Mouse (Mus musculus) urinary bladder, postnatal 36 days (tissue): ENCODE measurements around the gene Hpca.

Source experiments
- DNase-seq, 2 experiments: peaks; one replicate each; pipeline ENCODE4 v3.0.0; 2022; ENCODE audit warnings: low spot score in 2 of 2, mixed read lengths in 1 of 2

Gene Hpca

GRCm38 (mm10) chr4:129121569-129122086 is at the start of gene Hpca:
Gene Hpca (minus strand): TSS chr4:129122036.
- no peak for DNase-seq

GRCm38 (mm10) chr4:129161581-129162255 is 39.9 kb upstream of the Hpca start:
- no peak for DNase-seq

- no peak for DNase-seq
Measured at GRCm38 (mm10) chr4:129161076-129161475, 39.2 kb upstream of the Hpca start.

GRCm38 (mm10) chr4:129158549-129158948 is 36.7 kb upstream of the Hpca start:
- DNase-seq = no peak

- DNase-seq = no peak
Measured at GRCm38 (mm10) chr4:129157541-129157940, 35.7 kb upstream of the Hpca start.

GRCm38 (mm10) chr4:129151276-129151811 is 29.5 kb upstream of the Hpca start:
- no peak for DNase-seq

GRCm38 (mm10) chr4:129149321-129149720 is 27.5 kb upstream of the Hpca start:
- DNase-seq = no peak

GRCm38 (mm10) chr4:129147552-129148103 is 25.8 kb upstream of the Hpca start:
- no peak for DNase-seq

GRCm38 (mm10) chr4:129146392-129146791 is 24.6 kb upstream of the Hpca start:
- DNase-seq = no peak

- DNase-seq = no peak
Measured at GRCm38 (mm10) chr4:129145943-129146342, 24.1 kb upstream of the Hpca start.

GRCm38 (mm10) chr4:129145411-129145810 is 23.6 kb upstream of the Hpca start:
- DNase-seq = no peak

- no peak for DNase-seq
Measured at GRCm38 (mm10) chr4:129144401-129145367, 22.8 kb upstream of the Hpca start.

- no peak for DNase-seq
Measured at GRCm38 (mm10) chr4:129143509-129143908, 21.7 kb upstream of the Hpca start.

- no peak for DNase-seq
Measured at GRCm38 (mm10) chr4:129142439-129143045, 20.7 kb upstream of the Hpca start.

- no peak for DNase-seq
Measured at GRCm38 (mm10) chr4:129141560-129142438, 20.0 kb upstream of the Hpca start.

GRCm38 (mm10) chr4:129140808-129141207 is 19.0 kb upstream of the Hpca start:
- no peak for DNase-seq

- no peak for DNase-seq
Measured at GRCm38 (mm10) chr4:129139642-129140041, 17.8 kb upstream of the Hpca start.

GRCm38 (mm10) chr4:129137392-129138321 is 15.8 kb upstream of the Hpca start:
- no peak for DNase-seq
